Mouse (Mus musculus) MEL (cell line): Measurements from ENCODE around the gene 4930467E23Rik.
"Not testable (repeated sequence)": the region's sequence is repeated elsewhere in the genome, so short reads cannot be mapped to it uniquely, and the experiment has no call there.

Source experiments
- BHLHE40 ChIP-seq: IDR thresholded peaks from 2 replicates; pipeline ENCODE4 v1.6.1; 2012; ENCODE audit warnings: low read depth, mild to moderate bottlenecking, inconsistent platforms, low read length, improper control_type of control experiment, borderline replicate concordance
- CHD1 ChIP-seq: IDR thresholded peaks from 2 replicates; pipeline ENCODE4 v1.6.1; 2012; ENCODE audit warnings: low read depth, mild to moderate bottlenecking, inconsistent platforms, low read length, improper control_type of control experiment
- CTCF ChIP-seq, 3 experiments: IDR thresholded peaks in 2 of 3; conservative IDR thresholded peaks in 1 of 3; 2 replicates each; pipeline ENCODE4 v1.5.1; 2011 to 2012; ENCODE audit warnings: low read length in 3 of 3, low read depth in 2 of 3, mild to moderate bottlenecking in 2 of 3, improper control_type of control experiment in 1 of 3, inconsistent platforms in 1 of 3, mixed read lengths in 1 of 3, moderate library complexity in 1 of 3; ENCODE audit not compliant: control insufficient read depth in 1 of 3, insufficient read depth in 1 of 3, poor library complexity in 1 of 3, severe bottlenecking in 1 of 3
- EP300 ChIP-seq, 2 experiments: IDR thresholded peaks; 2 replicates each; pipeline ENCODE4 v1.6.1; 2011; ENCODE audit warnings: improper control_type of control experiment in 2 of 2, low read length in 2 of 2, low read depth in 1 of 2, mild to moderate bottlenecking in 1 of 2
- ETS1 ChIP-seq: IDR thresholded peaks from 2 replicates; pipeline ENCODE4 v1.6.1; 2012; ENCODE audit warnings: low read depth, mild to moderate bottlenecking, inconsistent platforms, low read length, improper control_type of control experiment, moderate library complexity
- GATA1 ChIP-seq: IDR thresholded peaks from 2 replicates; pipeline ENCODE4 v1.6.1; 2011; ENCODE audit warnings: low read depth, low read length, improper control_type of control experiment
- HCFC1 ChIP-seq: IDR thresholded peaks from 2 replicates; pipeline ENCODE4 v1.6.1; 2012; ENCODE audit warnings: low read depth, mild to moderate bottlenecking, inconsistent platforms, low read length, improper control_type of control experiment, moderate library complexity
- MEF2A ChIP-seq: IDR thresholded peaks from 2 replicates; pipeline ENCODE4 v1.6.1; 2014; ENCODE audit warnings: low read depth, mild to moderate bottlenecking, inconsistent platforms, low read length, improper control_type of control experiment; ENCODE audit not compliant: poor library complexity, insufficient replicate concordance, severe bottlenecking; ENCODE audit errors: extremely low read depth
- MXI1 ChIP-seq: IDR thresholded peaks from 2 replicates; pipeline ENCODE4 v1.6.1; 2011; ENCODE audit warnings: mild to moderate bottlenecking, low read depth, low read length, improper control_type of control experiment
- MYB ChIP-seq: IDR thresholded peaks from 2 replicates; pipeline ENCODE4 v1.6.1; 2011; ENCODE audit warnings: mild to moderate bottlenecking, low read depth, low read length, improper control_type of control experiment
- NRF1 ChIP-seq: IDR thresholded peaks from 2 replicates; pipeline ENCODE4 v1.6.1; 2014; ENCODE audit warnings: low read depth, mild to moderate bottlenecking, inconsistent platforms, low read length, improper control_type of control experiment, moderate library complexity; ENCODE audit not compliant: poor library complexity, insufficient read depth, severe bottlenecking
- POLR2A ChIP-seq, 2 experiments: IDR thresholded peaks; 2 replicates each; pipeline ENCODE4 v1.6.1; 2011 to 2012; ENCODE audit warnings: low read length in 2 of 2, mild to moderate bottlenecking in 2 of 2, control low read depth in 1 of 2, improper control_type of control experiment in 1 of 2, low read depth in 1 of 2, moderate library complexity in 1 of 2; ENCODE audit not compliant: control insufficient read depth in 1 of 2, insufficient read depth in 1 of 2, poor library complexity in 1 of 2
- POLR2AphosphoS2 ChIP-seq: IDR thresholded peaks from 2 replicates; pipeline ENCODE4 v1.6.1; 2011; ENCODE audit warnings: low read length, improper control_type of control experiment
- RAD21 ChIP-seq: IDR thresholded peaks from 2 replicates; pipeline ENCODE4 v1.6.1; 2011; ENCODE audit warnings: mild to moderate bottlenecking, low read depth, low read length, improper control_type of control experiment

GRCm38 (mm10) chr8:19765531-19765930, 36.2 kb downstream of the 4930467E23Rik start:
- not testable (repeated sequence) for TF ChIP-seq NRF1; POLR2A (IDR thresholded peaks at IDR 0.05; ENCODE audit: control insufficient read depth in 1 of 2, insufficient read depth in 1 of 2, low read depth in 1 of 2, low read length in 2 of 2, poor library complexity in 1 of 2); GATA1; MYB; CTCF (IDR thresholded peaks at IDR 0.05 in 2 of 3, conservative IDR thresholded peaks at IDR 0.05 in 1 of 3; ENCODE audit: control insufficient read depth in 1 of 3, insufficient read depth in 1 of 3, low read depth in 2 of 3, low read length in 3 of 3, poor library complexity in 1 of 3, severe bottlenecking in 1 of 3); RAD21; MEF2A; ETS1; POLR2AphosphoS2; MXI1; EP300 (IDR thresholded peaks at IDR 0.05; ENCODE audit: low read depth in 1 of 2, low read length in 2 of 2); CHD1; HCFC1; BHLHE40
